Mouse (Mus musculus) testis, adult 2 months (tissue): ENCODE measurements around the gene Adgrd1. TPM values are rescaled to one million over a fixed set of nuclear protein-coding genes. Genes with fewer than 3 reads are reported as not detected.

ENCODE experiments used
- H3K27ac ChIP-seq: fragments of 200-500 bp; 2 replicates; pipeline ENCODE4 v1.5.1; 2012; ENCODE audit warnings: low read depth, low read length; ENCODE audit not compliant: control insufficient read depth, insufficient read depth
- H3K27me3 ChIP-seq: fragments of 200-500 bp; 2 replicates; pipeline ENCODE4 v1.6.1; 2012; ENCODE audit warnings: mild to moderate bottlenecking, low read length, moderate library complexity; ENCODE audit not compliant: control insufficient read depth, insufficient read depth
- H3K36me3 ChIP-seq: fragments of 200-500 bp; 2 replicates; pipeline ENCODE4 v1.6.1; 2012; ENCODE audit warnings: mild to moderate bottlenecking, low read length; ENCODE audit not compliant: control insufficient read depth, insufficient read depth
- H3K4me1 ChIP-seq: fragments of 200-500 bp; 2 replicates; pipeline ENCODE4 v1.6.1; 2012; ENCODE audit warnings: low read length; ENCODE audit not compliant: control insufficient read depth, insufficient read depth
- H3K4me3 ChIP-seq: fragments of 200-500 bp; 2 replicates; pipeline ENCODE4 v1.5.1; 2012; ENCODE audit warnings: low read depth, mild to moderate bottlenecking, low read length, moderate library complexity, mixed read lengths; ENCODE audit not compliant: control insufficient read depth
- CTCF ChIP-seq: fragments of 200-500 bp; IDR thresholded peaks from 2 replicates; pipeline ENCODE4 v1.5.1; 2012; ENCODE audit warnings: low read depth, mild to moderate bottlenecking, inconsistent platforms, low read length, moderate library complexity; ENCODE audit not compliant: control insufficient read depth, insufficient read depth, insufficient replicate concordance
- POLR2A ChIP-seq: fragments of 200-500 bp; IDR thresholded peaks from 2 replicates; pipeline ENCODE4 v1.6.1; 2012; ENCODE audit warnings: low read depth, mild to moderate bottlenecking, inconsistent platforms, low read length, moderate library complexity; ENCODE audit not compliant: control insufficient read depth
- polyA plus RNA-seq: library from polyadenylated mRNA; depleted of rRNA; stranded (reverse); fragments of >200 nt; gene quantifications from 2 replicates; pipeline ENCODE4 v1.2.3, GENCODE M21; 2012

The Adgrd1 gene
- polyA plus RNA-seq, 1 experiment, result 1.3 TPM

DNA sequence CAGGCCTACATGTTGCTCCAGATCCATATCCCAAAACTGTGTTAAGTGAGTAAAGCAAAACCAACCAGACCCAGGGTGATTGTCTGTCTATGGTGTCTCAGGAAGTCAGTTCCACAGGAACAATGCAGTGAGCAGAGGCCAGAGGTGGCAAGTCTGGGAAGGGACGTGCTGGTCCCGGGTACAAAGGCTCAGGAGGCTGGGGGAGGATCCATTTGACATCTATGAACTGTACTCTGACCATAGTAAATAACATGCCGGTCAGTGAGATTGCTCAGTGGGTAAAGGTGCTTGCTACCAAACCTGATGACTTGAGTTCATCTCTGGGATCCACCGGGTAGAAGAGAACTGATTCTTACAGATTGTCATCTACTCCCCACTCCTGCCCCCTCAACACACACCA lies 3.4 kb upstream of the Adgrd1 start:
- no peaks in the 10 kb centered on the region for H3K27me3 ChIP-seq
- no peak overlapping the region for H3K27ac ChIP-seq
- no peaks in the 10 kb centered on the region for H3K36me3 ChIP-seq
- TF ChIP-seq CTCF (no peak), POLR2A (no peak)
- H3K4me3 ChIP-seq, result no peak overlapping the region
- no peaks in the 10 kb centered on the region for H3K4me1 ChIP-seq

DNA sequence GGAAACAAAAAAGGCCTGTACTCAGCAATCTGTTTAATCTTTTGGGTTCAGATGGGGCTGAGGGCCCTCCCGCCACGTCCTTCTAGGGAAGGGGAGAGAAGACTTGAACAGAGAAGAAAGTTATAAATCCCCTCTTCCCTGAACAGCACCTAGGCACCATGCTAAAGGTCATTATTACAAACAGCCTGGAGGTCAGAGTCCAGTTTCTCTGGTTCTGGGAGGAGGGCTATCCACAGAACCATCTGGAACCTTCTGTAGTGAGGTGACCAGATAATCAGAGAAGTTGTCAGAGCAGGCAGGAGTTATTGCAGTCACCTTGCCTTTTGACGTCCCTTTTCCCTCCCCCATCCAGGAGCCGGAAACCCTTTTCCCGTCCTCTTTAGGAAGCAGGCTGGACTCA lies 2.3 kb upstream of the Adgrd1 start:
- TF ChIP-seq CTCF (no peak), POLR2A (no peak)
- Histone ChIP-seq H3K27me3 (no peaks in the 10 kb centered on the region), H3K36me3 (no peaks in the 10 kb centered on the region), H3K27ac (no peak overlapping the region), H3K4me1 (no peaks in the 10 kb centered on the region), H3K4me3 (no peak overlapping the region)

DNA sequence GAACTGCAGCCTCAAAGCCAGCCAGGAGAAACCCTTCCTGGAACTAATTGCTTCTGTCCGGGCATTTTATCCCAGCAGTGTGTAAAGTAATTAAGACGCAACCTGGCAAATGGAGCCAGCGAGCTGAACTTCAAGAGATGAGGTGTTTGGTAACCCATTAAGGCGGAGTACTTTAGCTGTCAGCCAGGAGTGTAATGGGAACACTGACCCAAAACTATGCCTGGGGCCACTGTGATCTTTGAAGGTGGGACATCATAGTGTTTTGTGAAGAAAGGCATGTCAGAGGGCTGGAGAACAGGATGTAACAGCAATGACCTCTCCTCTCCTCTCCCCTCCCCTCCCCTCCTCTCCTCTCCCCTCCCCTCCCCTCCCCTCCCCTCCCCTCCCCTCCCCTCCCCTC lies 7.5 kb downstream of the Adgrd1 start:
- no peaks in the 10 kb centered on the region for H3K36me3 ChIP-seq
- H3K4me3 ChIP-seq, result peak overlapping the region; percentile 81
- TF ChIP-seq CTCF, result no peak
- no peak for TF ChIP-seq POLR2A
- peaks cover 8% of the 10 kb centered on the region for H3K4me1 ChIP-seq
- H3K27ac ChIP-seq, result no peak overlapping the region
- H3K27me3 ChIP-seq, result no peaks in the 10 kb centered on the region

DNA sequence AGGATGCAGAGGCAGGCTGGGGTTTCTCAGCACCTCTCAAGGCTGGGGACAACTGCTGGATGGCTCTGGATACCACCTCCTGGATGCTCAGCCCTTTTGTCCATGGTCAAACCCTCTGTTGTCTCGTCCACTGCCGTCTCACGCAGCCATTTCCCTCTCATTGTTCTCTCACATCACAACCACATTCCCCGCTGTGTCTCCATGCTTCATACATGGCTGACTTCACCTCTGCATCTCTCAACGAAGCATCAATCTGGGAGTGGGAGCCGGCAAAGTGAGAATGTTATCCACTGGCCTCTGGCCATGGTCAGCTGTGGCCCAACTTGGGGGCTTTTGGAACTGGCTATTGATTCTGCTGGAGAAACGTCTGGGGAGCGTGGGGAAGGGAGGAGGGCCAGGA lies 15.2 kb downstream of the Adgrd1 start:
- Histone ChIP-seq H3K27ac (no peak overlapping the region), H3K27me3 (no peaks in the 10 kb centered on the region), H3K4me1 (peaks cover 9% of the 10 kb centered on the region), H3K36me3 (no peaks in the 10 kb centered on the region), H3K4me3 (peak overlapping the region; percentile 2)
- TF ChIP-seq CTCF, result no peak
- no peak for TF ChIP-seq POLR2A

DNA sequence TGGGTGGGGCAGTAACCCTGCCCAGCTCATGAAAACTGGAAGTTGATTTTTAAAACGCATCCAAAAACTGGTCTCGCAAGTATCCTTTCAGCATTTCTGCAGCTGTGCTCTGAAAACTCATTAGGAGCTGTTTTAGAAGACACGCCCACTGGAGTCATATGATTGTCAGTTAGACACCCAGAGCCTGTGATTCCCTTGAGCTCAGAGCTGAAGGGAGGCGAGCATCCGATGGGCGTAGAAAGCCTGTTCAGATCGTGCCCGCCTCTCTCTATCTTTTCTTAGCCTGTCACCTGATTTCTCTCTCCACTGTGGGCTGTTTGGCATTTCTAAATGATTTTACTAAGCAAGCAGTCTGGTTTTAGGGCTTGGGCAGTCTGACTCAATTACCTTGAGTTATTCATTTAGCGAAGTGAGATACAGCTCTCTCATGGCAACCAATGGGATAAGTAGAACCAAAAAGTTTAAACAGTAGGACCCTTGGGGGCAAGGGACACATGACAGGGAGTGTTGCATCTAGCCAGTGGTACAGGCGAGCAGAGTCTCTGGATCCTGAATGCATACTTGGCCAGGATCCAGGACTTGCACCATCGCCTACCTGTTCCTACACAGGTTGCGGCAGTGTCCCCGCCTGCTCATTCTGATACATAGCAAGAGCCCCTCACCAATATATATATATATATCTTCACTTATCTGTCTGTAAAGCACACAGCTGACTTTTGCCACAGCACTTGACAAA lies 17.4 kb downstream of the Adgrd1 start:
- Histone ChIP-seq H3K4me3 (no peak overlapping the region), H3K27me3 (no peaks in the 10 kb centered on the region), H3K36me3 (no peaks in the 10 kb centered on the region), H3K4me1 (peaks cover 9% of the 10 kb centered on the region), H3K27ac (no peak overlapping the region)
- TF ChIP-seq CTCF (no peak), POLR2A (no peak)

DNA sequence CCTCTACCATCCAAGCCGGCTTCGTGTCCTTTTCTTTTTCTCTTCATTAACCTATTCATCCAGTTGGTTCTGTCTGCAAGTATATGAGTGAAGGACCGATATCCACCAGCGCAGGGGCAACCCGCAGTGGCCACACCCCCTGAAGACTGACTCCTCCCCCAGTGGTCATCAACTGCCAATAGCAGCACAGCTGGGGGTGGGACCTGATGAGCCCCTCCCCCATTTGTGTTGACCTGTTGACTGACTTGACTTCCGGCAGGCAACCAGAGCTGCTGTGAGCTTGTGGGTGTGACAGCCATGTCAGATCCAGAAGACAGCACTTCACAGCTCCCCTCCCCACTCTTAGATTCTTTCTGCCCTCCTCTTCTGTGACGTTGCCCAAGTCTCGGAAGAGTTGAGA lies 19.7 kb downstream of the Adgrd1 start:
- Histone ChIP-seq H3K4me3 (peak overlapping the region; percentile 78), H3K27me3 (no peaks in the 10 kb centered on the region), H3K27ac (no peak overlapping the region), H3K36me3 (no peaks in the 10 kb centered on the region), H3K4me1 (peaks cover 9% of the 10 kb centered on the region)
- no peak for TF ChIP-seq CTCF
- peak; percentile 35; the same call in 1 of the 2 replicates for TF ChIP-seq POLR2A

DNA sequence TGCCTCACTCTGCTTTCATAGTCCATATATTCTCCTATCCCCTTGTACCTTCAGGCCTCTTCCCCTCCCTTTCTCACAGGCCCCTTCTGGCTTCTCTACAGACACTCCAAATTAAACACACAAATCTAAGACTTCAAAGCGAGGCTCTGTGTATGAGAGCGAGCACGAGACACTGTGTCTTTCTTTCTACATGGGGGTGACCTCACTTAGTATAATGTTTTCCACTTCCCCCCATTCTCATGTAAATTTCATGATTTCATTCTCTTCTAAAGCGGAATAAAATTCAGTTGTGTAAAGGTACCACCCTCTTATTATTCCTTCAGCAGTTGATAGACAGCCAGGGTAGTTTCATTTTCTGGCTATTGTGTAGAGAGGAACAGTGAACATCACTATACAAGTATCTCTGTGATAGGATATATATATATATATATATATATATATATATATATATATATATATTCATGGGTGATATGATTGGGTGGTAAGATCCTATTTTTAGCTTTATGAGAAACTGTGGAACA lies 21.1 kb downstream of the Adgrd1 start:
- Histone ChIP-seq H3K27me3 (no peaks in the 10 kb centered on the region), H3K36me3 (no peaks in the 10 kb centered on the region), H3K27ac (no peak overlapping the region), H3K4me1 (peaks cover 6% of the 10 kb centered on the region), H3K4me3 (no peak overlapping the region)
- no peak for TF ChIP-seq POLR2A
- no peak for TF ChIP-seq CTCF
